ENCODE assay signal across 8 mouse cellular contexts in the genomic region with DNA sequence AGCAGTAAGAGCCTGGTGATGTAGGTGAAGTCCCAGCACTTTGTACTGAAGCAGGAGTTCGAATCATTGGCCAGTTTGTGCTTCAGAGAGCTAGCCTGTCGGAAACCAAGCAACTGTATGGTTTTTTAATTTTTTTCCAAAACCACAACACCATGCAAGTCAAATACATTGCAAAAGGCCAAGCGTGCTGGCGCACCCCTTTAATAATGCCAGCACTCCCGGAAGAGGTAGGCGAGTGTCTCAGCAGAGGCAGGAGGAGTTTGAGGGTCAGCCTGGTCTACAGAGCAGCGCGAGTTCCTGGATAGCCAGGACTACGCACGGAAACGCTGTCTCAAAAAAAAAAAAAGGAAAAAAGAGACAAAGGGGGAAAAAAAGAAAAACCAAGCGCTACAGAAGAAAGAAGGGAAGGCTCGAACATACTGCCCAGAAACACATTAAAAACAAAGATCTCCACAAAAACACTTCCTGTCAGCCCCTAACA. TPM values are rescaled to one million over a fixed set of nuclear protein-coding genes. Genes with fewer than 3 reads are reported as not detected.
DNase-seq lines count a peak whose midpoint lies in the region; ATAC-seq and TF ChIP-seq lines count a peak whose summit lies in the region.

No protein-coding gene starts in this region.

- 0 out of 2 replicates have a peak, but pooled peaks have one; percentile 13 for TF ChIP-seq EP300 in CH12.LX (IDR thresholded peaks at IDR 0.05; ENCODE audit: low read length)

- peak overlapping the region; percentile 80 for H3K4me2 ChIP-seq in CH12.LX (ENCODE audit: insufficient read depth, low read depth, poor library complexity, severe bottlenecking)
- H3K4me2 ChIP-seq in heart, embryonic 14.5 days (ENCODE audit: low read length) = peak overlapping the region; percentile 80

- TF ChIP-seq RAD21 in CH12.LX (IDR thresholded peaks at IDR 0.05; ENCODE audit: low read depth, low read length) = no peak

- 9% methylated on average over 13 of the region's 13 CpGs for WGBS in heart, embryonic 14.5 days

- H3K9me3 ChIP-seq in CH12.LX (replicated peaks; ENCODE audit: low read length) = no peaks in the 10 kb centered on the region
- H3K9me3 ChIP-seq in heart, embryonic 14.5 days (ENCODE audit: control insufficient read depth, low read length) = no peaks in the 10 kb centered on the region

- H3K36me3 ChIP-seq in CH12.LX (replicated peaks in 1 of 2; ENCODE audit: control insufficient read depth in 1 of 2, insufficient read depth in 1 of 2, low read length in 1 of 2) = peaks cover 0 to 11% of the 10 kb centered on the region in 2 experiments
- peaks cover 22% of the 10 kb centered on the region for H3K36me3 ChIP-seq in heart, embryonic 14.5 days (ENCODE audit: control insufficient read depth, insufficient read depth, low read length)

- ATAC-seq in heart, embryonic 14.5 days (ENCODE audit: insufficient number of reproducible peaks, insufficient read depth, low FRiP score, low read depth) = 0 out of 2 replicates have a peak, but pooled peaks have one; percentile 47
- ATAC-seq in megakaryocyte, adult 5-6 weeks (ENCODE audit: poor library complexity, severe bottlenecking) = peak; percentile 57

- TF ChIP-seq POLR2A in CH12.LX (IDR thresholded peaks at IDR 0.05; ENCODE audit: low read depth, low read length) = no peak

- H3K4me3 ChIP-seq in CH12.LX (replicated peaks in 1 of 3; ENCODE audit: low read depth in 2 of 3, low read length in 2 of 3, poor library complexity in 1 of 3) = peak overlapping the region; percentile 64 to 96 (median 66)
- peak overlapping the region; percentile 80 to 100 for H3K4me3 ChIP-seq in heart, embryonic 14.5 days (ENCODE audit: control insufficient read depth in 1 of 2, insufficient read depth in 1 of 2, low read depth in 1 of 2, low read length in 2 of 2)

- dilution Hi-C loops in CH12.LX (cut with MboI; ENCODE audit: extremely low pct_ligation_motif_present, extremely low pct_unique_long_range_greater_than_20kb, low sequenced_read_pairs) = no loop called here

- no peaks in the 10 kb centered on the region for H3K27me3 ChIP-seq in CH12.LX (replicated peaks)
- H3K27me3 ChIP-seq in heart, embryonic 14.5 days (ENCODE audit: control insufficient read depth, insufficient read depth, low read length) = no peaks in the 10 kb centered on the region

- in situ Hi-C loops in CH12.LX (cut with MboI; ENCODE audit: low pct_ligation_motif_present, low pct_unique_long_range_greater_than_20kb, low sequenced_read_pairs) = no loop called here

- peak overlapping the region; percentile 76 for H3K9ac ChIP-seq in CH12.LX (ENCODE audit: insufficient read depth, low read depth)
- peak overlapping the region; percentile 90 for H3K9ac ChIP-seq in heart, embryonic 14.5 days (ENCODE audit: low read length)

- TF ChIP-seq CTCF in CH12.LX (conservative IDR thresholded peaks at IDR 0.05 in 1 of 2, IDR thresholded peaks at IDR 0.05 in 1 of 2; ENCODE audit: low read depth in 2 of 2, low read length in 2 of 2) = no peak

- H3K79me2 ChIP-seq in CH12.LX (replicated peaks; ENCODE audit: control insufficient read depth, extremely low read depth, insufficient read depth, poor library complexity, severe bottlenecking) = peaks cover 36% of the 10 kb centered on the region

- peak; percentile 22 to 42 for DNase-seq in B cell, adult 2 months
- peak; percentile 44 for DNase-seq in CH12.LX (ENCODE audit: extremely low read depth)
- peak; percentile 38 for DNase-seq in cerebellum, postnatal 36 days
- peak; percentile 35 for DNase-seq in kidney, postnatal 10 days
- peak; percentile 20 to 28 for DNase-seq in spleen, postnatal 14 days (ENCODE audit: low spot score in 2 of 2)
- DNase-seq in gastrocnemius, postnatal 4 days (ENCODE audit: low spot score in 2 of 2) = no peak

- peak overlapping the region; percentile 45; the same call in 1 of the 2 replicates for H3K27ac ChIP-seq in CH12.LX (ENCODE audit: insufficient read depth, low read depth)
- peak overlapping the region; percentile 70 to 86 for H3K27ac ChIP-seq in heart, embryonic 14.5 days (replicated peaks in 1 of 2; ENCODE audit: control insufficient read depth in 1 of 2, insufficient read depth in 1 of 2, low read depth in 2 of 2, low read length in 2 of 2)

- peaks cover 0 to 23% of the 10 kb centered on the region in 2 experiments; a peak in 3 of 4 replicates for H3K4me1 ChIP-seq in CH12.LX (ENCODE audit: control insufficient read depth in 1 of 2, insufficient read depth in 2 of 2)
- peaks cover 0 to 12% of the 10 kb centered on the region in 2 experiments; a peak in 2 of 4 replicates for H3K4me1 ChIP-seq in heart, embryonic 14.5 days (ENCODE audit: control insufficient read depth in 2 of 2, insufficient read depth in 2 of 2, low read length in 2 of 2)

TF ChIP-seq in CH12.LX, 34 proteins besides CTCF, POLR2A, EP300 and RAD21 (continues in another document):
- TF ChIP-seq MXI1 (IDR thresholded peaks at IDR 0.05; ENCODE audit: low read depth, low read length) (no peak), MYC (IDR thresholded peaks at IDR 0.05; ENCODE audit: low read depth, low read length) (no peak; the same call in 1 of the 2 replicates), BHLHE40 (IDR thresholded peaks at IDR 0.05; ENCODE audit: low read depth, low read length) (peak; percentile 42), TBP (conservative IDR thresholded peaks at IDR 0.05; ENCODE audit: low read depth, low read length) (peak; percentile 73; the same call in 1 of the 2 replicates), GABPA (IDR thresholded peaks at IDR 0.05; ENCODE audit: insufficient replicate concordance, low read depth, low read length) (no peak), MEF2A (IDR thresholded peaks at IDR 0.05; ENCODE audit: borderline replicate concordance, low read depth, low read length) (no peak), TCF12 (IDR thresholded peaks at IDR 0.05; ENCODE audit: low read depth, low read length) (no peak; the same call in 1 of the 2 replicates), IRF4 (IDR thresholded peaks at IDR 0.05; ENCODE audit: low read depth, low read length) (0 out of 2 replicates have a peak, but pooled peaks have one; percentile 7), CHD1 (IDR thresholded peaks at IDR 0.05; ENCODE audit: low read depth, low read length) (no peak), NRF1 (IDR thresholded peaks at IDR 0.05; ENCODE audit: low read depth, low read length) (no peak), SMC3 (IDR thresholded peaks at IDR 0.05; ENCODE audit: low read depth, low read length) (no peak), USF1 (IDR thresholded peaks at IDR 0.05; ENCODE audit: low read depth, low read length) (no peak), USF2 (conservative IDR thresholded peaks at IDR 0.05; ENCODE audit: low read depth, low read length) (no peak), MAX (IDR thresholded peaks at IDR 0.05; ENCODE audit: low read length) (no peak), ZNF384 (IDR thresholded peaks at IDR 0.05; ENCODE audit: low read depth, low read length) (peak; percentile 84), NELFE (IDR thresholded peaks at IDR 0.05; ENCODE audit: low read depth, low read length) (no peak), ETS1 (conservative IDR thresholded peaks at IDR 0.05; ENCODE audit: low read depth, low read length) (no peak), CHD2 (IDR thresholded peaks at IDR 0.05; ENCODE audit: low read length) (no peak), POLR2AphosphoS2 (IDR thresholded peaks at IDR 0.05; ENCODE audit: low read depth, low read length) (no peak), JUN (IDR thresholded peaks at IDR 0.05; ENCODE audit: insufficient read depth, low read depth, low read length) (no peak), ZC3H11A (IDR thresholded peaks at IDR 0.05; ENCODE audit: low read depth, low read length) (no peak), MAFK (IDR thresholded peaks at IDR 0.05; ENCODE audit: insufficient replicate concordance, low read length) (no peak), RCOR1 (conservative IDR thresholded peaks at IDR 0.05; ENCODE audit: low read depth, low read length) (no peak), JUND (conservative IDR thresholded peaks at IDR 0.05; ENCODE audit: low read depth, low read length) (no peak), ELF1 (IDR thresholded peaks at IDR 0.05; ENCODE audit: low read depth, low read length) (peak; percentile 78), UBTF (IDR thresholded peaks at IDR 0.05; ENCODE audit: low read depth, low read length) (no peak)

RNA-seq across cellular contexts. Expression of gene Ssb, which starts 0.3 kb away (rescaled TPM):
- total RNA-seq in CH12.LX (2012; rRNA removed) (124 and 176 TPM in 2 replicates), CH12.LX (2014; rRNA removed) (281 and 368 TPM in 2 replicates)
- 410 and 530 TPM in 2 replicates for polyA plus RNA-seq in CH12.LX (2012; ENCODE audit: insufficient read length, low read depth)
- 186 and 187 TPM in 2 replicates for polyA plus RNA-seq in heart, embryonic 14.5 days (2014; fragmentation: Nextera tagmentation; extraction: Ambion mirVana)
- total RNA-seq in megakaryocyte, adult 5-6 weeks (2015) = 197 and 221 TPM in 2 replicates
- total RNA-seq in megakaryocyte, adult 5-6 weeks (2017) = 298 and 306 TPM in 2 replicates
- 100 to 1,000 TPM; 123 to 143 TPM for total RNA-seq in gastrocnemius, postnatal 4 days (2021)

RNA-seq across cellular contexts. Expression of gene Mettl5, which starts 24.4 kb away (rescaled TPM):
- total RNA-seq in CH12.LX (2012; rRNA removed) (19.6 and 20.4 TPM in 2 replicates), CH12.LX (2014; rRNA removed) (40.4 and 50.4 TPM in 2 replicates)
- polyA plus RNA-seq in CH12.LX (2012; ENCODE audit: insufficient read length, low read depth) = 39.1 and 42.2 TPM in 2 replicates
- 39.4 and 44.1 TPM in 2 replicates for polyA plus RNA-seq in heart, embryonic 14.5 days (2014; fragmentation: Nextera tagmentation; extraction: Ambion mirVana)
- total RNA-seq in megakaryocyte, adult 5-6 weeks (2015) = 20.9 and 24.8 TPM in 2 replicates
- 20.0 and 22.4 TPM in 2 replicates for total RNA-seq in megakaryocyte, adult 5-6 weeks (2017)
- 10 to 100 TPM; 14.3 to 14.8 TPM for total RNA-seq in gastrocnemius, postnatal 4 days (2021)

RNA-seq across cellular contexts. Expression of gene Ubr3, which starts 36.0 kb away (rescaled TPM):
- total RNA-seq in CH12.LX (2012; rRNA removed) (16.0 and 18.3 TPM in 2 replicates), CH12.LX (2014; rRNA removed) (17.9 and 21.4 TPM in 2 replicates)
- 26.1 and 35.8 TPM in 2 replicates for polyA plus RNA-seq in CH12.LX (2012; ENCODE audit: insufficient read length, low read depth)
- 17.4 and 19.9 TPM in 2 replicates for polyA plus RNA-seq in heart, embryonic 14.5 days (2014; fragmentation: Nextera tagmentation; extraction: Ambion mirVana)
- total RNA-seq in megakaryocyte, adult 5-6 weeks (2015) = 48.8 and 55.3 TPM in 2 replicates
- 40.8 and 72.2 TPM in 2 replicates for total RNA-seq in megakaryocyte, adult 5-6 weeks (2017)
- 100 to 1,000 TPM in 1 of 2 experiments, 10 to 100 TPM in 1; 95.3 to 106 TPM for total RNA-seq in gastrocnemius, postnatal 4 days (2021)

RNA-seq across cellular contexts. Expression of gene Klhl23, which starts 39.3 kb away (rescaled TPM):
- 0.25 and 0.34 TPM in 2 replicates for total RNA-seq in CH12.LX (2012; rRNA removed)
- 0.05 and 0.23 TPM in 2 replicates for total RNA-seq in CH12.LX (2014; rRNA removed)
- polyA plus RNA-seq in CH12.LX (2012; ENCODE audit: insufficient read length, low read depth) = 0.09 and 0.11 TPM in 2 replicates
- polyA plus RNA-seq in heart, embryonic 14.5 days (2014; fragmentation: Nextera tagmentation; extraction: Ambion mirVana) = 57.1 and 59.9 TPM in 2 replicates
- total RNA-seq in megakaryocyte, adult 5-6 weeks (2015) = 3.5 and 3.7 TPM in 2 replicates
- 8.7 and 10.9 TPM in 2 replicates for total RNA-seq in megakaryocyte, adult 5-6 weeks (2017)
- 10 to 100 TPM; 27.1 to 30.4 TPM for total RNA-seq in gastrocnemius, postnatal 4 days (2021)

Comparison
In these comparisons a context has a peak if more than half of its experiments do, and no peak if none do; other contexts are left out.
1. DNase-seq: peak in B cell, adult 2 months (2 of 2), CH12.LX (single experiment), cerebellum, postnatal 36 days (2 of 2), kidney, postnatal 10 days (single experiment) and spleen, postnatal 14 days (2 of 2); none in gastrocnemius, postnatal 4 days (0 of 2).